Mouse (Mus musculus) kidney, adult 2 months (tissue): ENCODE measurements around the gene Ms4a4c.

Experiments
- CTCF ChIP-seq: fragments of 200-500 bp; conservative IDR thresholded peaks from 2 replicates; pipeline ENCODE4 v1.5.1; 2011; ENCODE audit warnings: low read depth, mild to moderate bottlenecking, control low read depth, low read length, moderate library complexity, mixed read lengths; ENCODE audit not compliant: insufficient read depth, insufficient read length
- POLR2A ChIP-seq: fragments of 200-500 bp; IDR thresholded peaks from one replicate; pipeline ENCODE4 v1.6.1; 2011; ENCODE audit warnings: low read depth, low read length, control low read depth

- no peak for TF ChIP-seq CTCF
- TF ChIP-seq POLR2A = no peak
These were observed 4.0 kb downstream of the Ms4a4c start for GRCm38 (mm10) chr19:11408591-11408990.
